Mouse (Mus musculus) forebrain, embryonic 13.5 days (tissue): Measurements from ENCODE around the gene Osmr. TPM values are rescaled to one million over a fixed set of nuclear protein-coding genes. Genes with fewer than 3 reads are reported as not detected.

Experiments used
- ATAC-seq: fragments of 200-750 bp; cut with Nextera tagmentation; 2 replicates; pipeline ENCODE4 v1.8.0; 2017
- H3K27ac ChIP-seq: fragments of 300-500 bp; sonication (generic); 2 replicates; pipeline ENCODE4 v1.5.1; 2015; ENCODE audit warnings: inconsistent platforms, mild to moderate bottlenecking, moderate library complexity
- H3K27me3 ChIP-seq: fragments of 300-500 bp; sonication (generic); 2 replicates; pipeline ENCODE4 v1.6.1; 2015; ENCODE audit warnings: mild to moderate bottlenecking, inconsistent platforms
- H3K36me3 ChIP-seq: fragments of 300-500 bp; sonication (generic); 2 replicates; pipeline ENCODE4 v1.6.1; 2015; ENCODE audit warnings: mild to moderate bottlenecking, inconsistent platforms; ENCODE audit not compliant: poor library complexity, severe bottlenecking
- H3K4me1 ChIP-seq: fragments of 300-500 bp; sonication (generic); 2 replicates; pipeline ENCODE4 v1.6.1; 2015; ENCODE audit warnings: inconsistent platforms
- H3K4me2 ChIP-seq: fragments of 300-500 bp; sonication (generic); 2 replicates; pipeline ENCODE4 v1.6.1; 2015; ENCODE audit warnings: inconsistent platforms, mild to moderate bottlenecking, moderate library complexity
- H3K4me3 ChIP-seq: fragments of 300-500 bp; sonication (generic); 2 replicates; pipeline ENCODE4 v1.5.1; 2015; ENCODE audit warnings: mild to moderate bottlenecking, inconsistent platforms
- H3K9ac ChIP-seq: fragments of 300-500 bp; sonication (generic); 2 replicates; pipeline ENCODE4 v1.6.1; 2015; ENCODE audit warnings: mild to moderate bottlenecking, inconsistent platforms
- H3K9me3 ChIP-seq: fragments of 300-500 bp; sonication (generic); replicated peaks from 2 replicates; pipeline ENCODE4 v1.6.1; 2016; ENCODE audit warnings: inconsistent platforms
- WGBS: fragments of 180-500 bp; shearing (Covaris S2); methylation state at CpG from one replicate; pipeline ENCODE4 v1.1.7; 2015; 5-methylcytosine and 5-hydroxymethylcytosine counted together
- polyA plus RNA-seq: library from polyadenylated mRNA; unstranded; fragments of >200 nt; fragmentation: Nextera tagmentation; extraction: Ambion mirVana; gene quantifications from 2 replicates; pipeline ENCODE4 v1.2.1, GENCODE M21; 2015

Osmr gene
- polyA plus RNA-seq, 1 experiment from 2014 or later = 0.75 TPM

DNA sequence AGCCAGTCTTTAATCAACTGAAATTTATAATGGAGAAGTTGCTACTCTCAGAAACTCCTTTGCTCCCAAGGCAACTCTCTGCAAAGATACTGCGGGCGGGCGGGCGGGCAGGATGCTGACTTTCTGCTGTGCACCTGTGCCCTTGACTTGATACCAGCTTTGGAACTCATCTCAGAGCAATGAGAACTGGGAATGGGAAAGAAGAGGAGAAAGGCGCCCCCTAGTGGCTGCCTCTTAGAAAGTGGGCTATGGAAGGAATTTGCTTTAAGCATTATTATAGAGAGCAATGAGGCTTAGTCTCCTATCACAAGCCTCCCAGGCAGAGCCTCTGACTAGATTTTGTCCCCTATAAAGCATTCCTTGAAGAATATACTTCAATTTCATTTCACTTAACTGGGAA, 9.0 kb upstream of the Osmr start:
- no peak for ATAC-seq
- no peaks in the 10 kb centered on the region for H3K4me1 ChIP-seq
- no peak overlapping the region for H3K4me2 ChIP-seq
- H3K9me3 ChIP-seq = no peaks in the 10 kb centered on the region
- H3K9ac ChIP-seq = no peak overlapping the region
- H3K27ac ChIP-seq = no peak overlapping the region
- no peaks in the 10 kb centered on the region for H3K36me3 ChIP-seq
- H3K27me3 ChIP-seq = no peaks in the 10 kb centered on the region
- WGBS = 62% methylated on average over 5 of the region's 5 CpGs
- H3K4me3 ChIP-seq = no peak overlapping the region

DNA sequence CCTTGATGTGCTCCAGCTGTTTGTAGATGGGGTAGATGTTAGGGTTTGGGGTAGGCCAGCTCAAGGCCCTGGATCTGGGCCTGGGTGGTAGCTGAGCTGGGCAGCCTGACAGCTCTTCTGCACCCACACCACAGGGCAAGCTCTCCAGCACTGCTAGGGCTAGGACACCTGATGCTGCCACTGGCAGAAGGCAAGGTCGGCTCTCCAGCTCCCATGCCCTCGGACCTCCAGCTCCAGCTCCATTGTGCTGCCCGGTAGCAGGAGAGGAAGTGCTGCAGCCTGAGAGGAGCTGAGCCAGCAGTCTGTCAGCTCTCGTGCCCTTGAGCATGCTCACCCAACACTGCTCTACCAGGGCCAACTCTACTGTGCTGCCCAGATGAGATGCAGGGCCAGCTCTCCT, 8.3 kb upstream of the Osmr start:
- ATAC-seq = no peak
- Histone ChIP-seq H3K27ac (no peak overlapping the region), H3K4me3 (no peak overlapping the region), H3K9ac (no peak overlapping the region), H3K9me3 (no peaks in the 10 kb centered on the region), H3K4me2 (no peak overlapping the region), H3K4me1 (no peaks in the 10 kb centered on the region), H3K27me3 (no peaks in the 10 kb centered on the region), H3K36me3 (no peaks in the 10 kb centered on the region)
- WGBS = 77% methylated on average over 4 of the region's 4 CpGs

DNA sequence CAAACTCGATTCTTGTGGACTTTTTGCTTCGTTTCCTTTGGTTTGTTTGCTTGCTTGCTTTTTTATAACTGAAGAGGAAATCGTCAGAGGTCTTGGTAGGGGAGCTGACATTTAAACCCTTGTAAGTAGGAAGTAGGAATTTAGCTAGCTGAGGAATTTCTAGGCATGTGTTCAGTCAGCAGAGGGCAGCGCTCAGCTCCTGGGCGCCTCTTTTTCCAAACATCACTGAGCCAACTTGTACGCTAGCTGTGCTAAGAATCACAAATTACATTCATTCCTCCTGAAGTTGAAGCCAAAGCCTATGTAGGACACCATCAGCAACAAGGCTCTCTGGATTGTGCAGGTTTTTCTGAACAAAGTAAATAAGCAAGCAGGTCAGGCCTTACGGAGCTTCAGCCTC, 7.4 kb upstream of the Osmr start:
- H3K4me2 ChIP-seq = no peak overlapping the region
- no peaks in the 10 kb centered on the region for H3K9me3 ChIP-seq
- H3K9ac ChIP-seq = no peak overlapping the region
- 40% methylated on average over 7 of the region's 7 CpGs for WGBS
- ATAC-seq = no peak
- no peak overlapping the region for H3K4me3 ChIP-seq
- no peaks in the 10 kb centered on the region for H3K36me3 ChIP-seq
- H3K27me3 ChIP-seq = no peaks in the 10 kb centered on the region
- no peak overlapping the region for H3K27ac ChIP-seq
- no peaks in the 10 kb centered on the region for H3K4me1 ChIP-seq

DNA sequence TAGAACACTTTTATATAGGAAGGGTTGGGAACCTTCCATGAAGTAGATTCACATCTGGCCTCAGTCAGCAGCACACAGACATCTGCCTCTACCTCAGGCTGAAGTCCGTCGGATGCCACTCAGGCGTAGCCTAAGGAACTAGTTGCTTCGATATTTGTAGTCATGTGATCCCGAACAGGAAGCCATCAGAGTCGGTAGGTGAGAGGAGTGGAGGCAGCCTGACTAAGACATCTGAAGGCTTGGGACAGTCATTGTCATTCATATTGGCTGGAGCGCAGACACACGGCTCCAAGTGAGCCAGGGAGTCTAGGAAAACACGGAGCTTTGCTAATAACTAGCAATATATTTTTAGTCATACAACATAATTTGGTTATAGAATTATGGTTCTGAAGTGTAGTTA, 6.4 kb upstream of the Osmr start:
- ATAC-seq = no peak
- no peaks in the 10 kb centered on the region for H3K36me3 ChIP-seq
- H3K4me3 ChIP-seq = no peak overlapping the region
- H3K27ac ChIP-seq = no peak overlapping the region
- 86% methylated on average over 9 of the region's 9 CpGs for WGBS
- no peaks in the 10 kb centered on the region for H3K9me3 ChIP-seq
- H3K27me3 ChIP-seq = peaks cover 9% of the 10 kb centered on the region; the same call in 1 of the 2 replicates
- no peaks in the 10 kb centered on the region for H3K4me1 ChIP-seq
- H3K9ac ChIP-seq = no peak overlapping the region
- H3K4me2 ChIP-seq = no peak overlapping the region

DNA sequence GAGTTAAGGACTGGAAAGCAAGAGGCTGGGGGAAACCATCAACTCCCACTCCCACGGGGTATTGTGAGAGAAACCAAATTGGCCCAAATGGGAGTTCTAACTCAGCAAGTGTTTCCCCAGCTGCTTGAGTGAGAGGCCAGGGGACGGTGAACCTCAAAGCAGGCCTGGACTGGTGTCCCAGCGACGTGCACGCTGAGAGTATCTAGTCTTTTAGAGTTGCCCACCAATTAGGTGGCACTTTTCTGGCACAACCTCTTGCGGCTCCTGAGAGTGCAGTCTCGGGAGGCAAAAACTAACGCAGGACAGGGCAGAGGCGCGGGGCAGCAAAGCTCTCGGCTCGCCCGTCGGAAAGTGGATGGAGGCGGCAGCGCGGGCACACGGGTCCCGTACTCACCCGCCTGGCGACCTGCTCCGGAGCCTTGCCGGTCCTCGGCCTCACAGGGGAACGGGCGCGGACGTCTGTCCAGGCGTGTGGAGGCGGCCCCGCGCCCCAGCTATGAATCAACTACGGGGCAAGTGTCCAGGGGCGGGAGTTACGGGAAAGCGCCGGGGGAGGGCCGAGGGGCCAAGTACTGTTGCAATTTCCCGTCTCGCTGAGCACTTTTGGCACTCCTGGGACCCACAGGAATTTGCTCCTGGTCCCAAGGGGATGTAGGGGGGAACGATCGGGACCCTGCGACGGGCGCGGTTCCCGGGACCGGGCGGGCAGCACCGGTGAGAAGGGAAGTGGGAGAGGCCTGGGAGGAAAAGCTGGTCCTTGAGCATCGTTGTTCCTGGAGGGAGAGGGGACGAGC, 765 bp downstream of the Osmr start:
- H3K9me3 ChIP-seq = no peaks in the 10 kb centered on the region
- H3K4me2 ChIP-seq = peak overlapping the region; percentile 72
- ATAC-seq = 0 out of 2 replicates have a peak, but pooled peaks have one; percentile 20
- H3K27me3 ChIP-seq = peaks cover 63% of the 10 kb centered on the region
- peak overlapping the region; percentile 45 for H3K4me3 ChIP-seq
- H3K36me3 ChIP-seq = no peaks in the 10 kb centered on the region
- no peak overlapping the region for H3K27ac ChIP-seq
- peaks cover 18% of the 10 kb centered on the region for H3K4me1 ChIP-seq
- peak overlapping the region; percentile 32; the same call in 1 of the 2 replicates for H3K9ac ChIP-seq
- WGBS = under 1% methylated on average over 52 of the region's 52 CpGs

DNA sequence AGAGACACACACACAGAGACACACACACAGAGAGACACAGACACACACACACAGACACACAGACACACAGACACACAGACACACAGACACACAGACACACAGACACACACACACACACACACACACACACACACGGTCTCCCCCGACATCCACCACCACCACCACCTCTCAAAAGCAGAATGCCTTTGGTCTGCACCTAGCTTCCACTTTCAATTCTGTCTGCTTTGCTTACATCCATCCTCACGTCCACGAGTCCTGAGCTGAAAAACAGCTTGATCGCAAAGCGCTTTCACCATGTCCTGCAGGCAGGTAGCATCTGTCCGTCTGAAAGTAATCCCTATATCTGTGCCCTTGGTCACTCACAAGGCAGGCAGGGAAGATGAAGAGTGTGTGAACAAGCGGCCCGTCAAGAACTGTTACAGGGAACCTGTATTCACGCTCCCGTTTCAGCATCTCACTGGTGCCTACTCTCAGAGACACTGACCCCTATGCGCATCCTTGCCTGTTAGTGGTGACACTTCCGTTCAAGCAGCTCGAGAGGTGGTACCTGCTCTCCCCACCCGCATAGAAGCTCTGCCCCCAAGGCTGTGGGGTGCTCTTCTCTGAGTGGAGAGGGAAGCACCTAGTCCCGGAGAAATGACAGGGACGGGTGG, 1.5 kb downstream of the Osmr start:
- no peak overlapping the region for H3K27ac ChIP-seq
- H3K9me3 ChIP-seq = no peaks in the 10 kb centered on the region
- peak; percentile 52; the same call in 1 of the 2 replicates for ATAC-seq
- peaks cover 18% of the 10 kb centered on the region for H3K4me1 ChIP-seq
- no peaks in the 10 kb centered on the region for H3K36me3 ChIP-seq
- peaks cover 66% of the 10 kb centered on the region for H3K27me3 ChIP-seq
- 0 out of 2 replicates have a peak overlapping the region, but pooled peaks have one; percentile 45 for H3K4me3 ChIP-seq
- H3K4me2 ChIP-seq = peak overlapping the region; percentile 72
- H3K9ac ChIP-seq = no peak overlapping the region
- 33% methylated on average over 17 of the region's 17 CpGs for WGBS

DNA sequence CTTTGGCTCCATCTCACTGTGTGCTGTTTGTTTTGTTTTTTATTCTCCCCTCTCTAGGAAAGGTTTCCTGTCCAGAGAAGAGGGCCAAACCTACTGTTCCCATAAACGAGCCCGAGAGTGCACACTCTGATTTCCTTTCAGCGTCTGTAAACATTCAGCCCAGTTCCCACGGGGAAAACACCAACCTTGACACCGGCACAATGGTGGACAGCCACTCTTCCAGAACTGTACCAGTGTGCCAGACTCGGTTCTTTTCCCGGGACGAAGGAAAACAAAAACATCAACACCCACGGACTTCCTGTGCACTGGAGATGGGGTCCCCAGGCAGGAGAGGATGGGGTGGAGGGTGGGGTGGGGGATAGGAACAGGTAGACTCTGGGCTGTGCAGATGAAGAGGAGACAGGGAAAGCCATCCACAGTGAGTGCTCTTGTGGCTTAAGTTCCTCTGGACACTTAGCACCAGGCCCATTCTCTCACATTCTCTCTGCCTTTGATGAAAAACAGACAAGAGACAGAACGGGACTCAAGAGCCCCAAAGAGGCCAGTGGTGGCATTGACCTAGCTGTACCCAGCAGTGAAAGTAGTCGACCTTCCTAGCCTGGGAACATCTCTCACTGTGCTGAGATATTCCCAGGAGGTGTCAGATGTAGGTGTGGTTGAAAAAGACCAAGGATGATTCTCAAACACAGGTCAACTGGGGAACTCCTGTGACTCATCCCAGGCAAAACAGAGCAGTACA, 3.0 kb downstream of the Osmr start:
- no peak overlapping the region for H3K4me3 ChIP-seq
- no peak overlapping the region for H3K27ac ChIP-seq
- no peaks in the 10 kb centered on the region for H3K9me3 ChIP-seq
- H3K36me3 ChIP-seq = no peaks in the 10 kb centered on the region
- ATAC-seq = no peak
- H3K4me1 ChIP-seq = peaks cover 18% of the 10 kb centered on the region
- no peak overlapping the region for H3K4me2 ChIP-seq
- no peak overlapping the region for H3K9ac ChIP-seq
- peaks cover 68% of the 10 kb centered on the region for H3K27me3 ChIP-seq
- WGBS = 76% methylated on average over 11 of the region's 11 CpGs

DNA sequence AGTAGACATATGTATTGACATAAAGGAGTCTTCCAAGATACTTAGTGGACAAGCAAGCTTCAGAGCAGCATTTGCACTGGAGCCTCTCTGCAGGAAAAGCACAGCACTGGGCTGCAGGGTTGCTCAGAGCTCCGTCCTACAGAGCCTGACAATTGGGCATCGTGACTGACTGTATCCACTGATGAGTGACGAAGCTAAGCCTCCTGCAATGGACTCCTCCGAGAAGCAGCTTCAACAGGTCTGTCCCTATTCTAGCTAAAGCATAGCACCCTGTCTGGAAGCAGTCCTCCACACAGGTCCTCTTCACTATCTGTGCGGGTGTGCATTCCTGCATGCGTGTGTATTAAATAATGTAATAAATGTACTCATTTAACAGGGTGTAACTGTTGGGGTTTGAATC, 7.9 kb downstream of the Osmr start:
- Histone ChIP-seq H3K27me3 (peaks cover 48% of the 10 kb centered on the region), H3K4me3 (no peak overlapping the region), H3K4me2 (no peak overlapping the region), H3K27ac (no peak overlapping the region), H3K4me1 (no peaks in the 10 kb centered on the region), H3K36me3 (no peaks in the 10 kb centered on the region), H3K9me3 (no peaks in the 10 kb centered on the region), H3K9ac (no peak overlapping the region)
- WGBS = 8% methylated on average over 6 of the region's 6 CpGs
- no peak for ATAC-seq

DNA sequence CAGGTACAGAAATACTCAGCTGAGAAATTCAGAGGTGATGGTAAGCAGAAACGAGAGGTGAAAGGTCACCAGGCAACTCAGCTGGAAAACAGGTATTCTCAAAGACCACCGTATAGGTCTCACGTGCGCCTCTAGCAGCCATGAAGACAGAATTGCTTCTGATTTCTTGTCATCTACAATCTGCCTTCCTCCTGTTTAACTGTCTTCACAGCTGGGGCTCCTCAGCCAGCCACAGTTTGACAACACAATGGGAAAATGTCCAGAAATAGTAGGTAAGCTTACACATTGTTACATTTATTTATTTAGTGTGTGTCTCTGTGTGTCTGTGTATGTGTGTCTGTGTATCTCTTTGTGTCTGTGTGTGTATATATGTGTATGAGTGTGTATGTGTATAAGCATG, 12.6 kb downstream of the Osmr start:
- 85% methylated on average over 4 of the region's 4 CpGs for WGBS
- Histone ChIP-seq H3K9ac (no peak overlapping the region), H3K4me1 (no peaks in the 10 kb centered on the region), H3K4me2 (no peak overlapping the region), H3K9me3 (no peaks in the 10 kb centered on the region), H3K27ac (no peak overlapping the region), H3K36me3 (no peaks in the 10 kb centered on the region), H3K4me3 (no peak overlapping the region), H3K27me3 (peaks cover 18% of the 10 kb centered on the region)
- ATAC-seq = no peak

DNA sequence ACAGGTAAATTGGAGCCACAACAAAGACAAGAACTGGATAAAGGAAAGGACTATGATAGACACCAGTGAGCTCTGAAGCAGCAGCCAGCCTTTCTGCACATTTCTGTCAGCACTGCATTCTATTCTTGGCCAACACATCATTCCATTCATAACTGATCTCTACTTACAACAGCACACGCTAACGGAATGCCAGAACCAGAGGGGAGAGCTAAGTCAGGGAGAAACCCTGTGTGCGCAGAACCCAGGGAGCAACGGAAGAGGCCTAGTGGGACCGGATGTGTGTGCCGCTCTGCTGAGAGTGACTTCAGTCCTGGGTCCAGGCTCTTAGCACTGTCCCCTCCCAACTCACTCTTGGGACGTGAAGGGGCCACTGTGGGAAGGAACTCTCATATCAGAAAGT, 13.2 kb downstream of the Osmr start:
- Histone ChIP-seq H3K9me3 (no peaks in the 10 kb centered on the region), H3K4me1 (no peaks in the 10 kb centered on the region), H3K36me3 (no peaks in the 10 kb centered on the region), H3K4me3 (no peak overlapping the region), H3K27me3 (peaks cover 15% of the 10 kb centered on the region), H3K27ac (no peak overlapping the region), H3K9ac (no peak overlapping the region), H3K4me2 (no peak overlapping the region)
- WGBS = 89% methylated on average over 7 of the region's 7 CpGs
- ATAC-seq = no peak

DNA sequence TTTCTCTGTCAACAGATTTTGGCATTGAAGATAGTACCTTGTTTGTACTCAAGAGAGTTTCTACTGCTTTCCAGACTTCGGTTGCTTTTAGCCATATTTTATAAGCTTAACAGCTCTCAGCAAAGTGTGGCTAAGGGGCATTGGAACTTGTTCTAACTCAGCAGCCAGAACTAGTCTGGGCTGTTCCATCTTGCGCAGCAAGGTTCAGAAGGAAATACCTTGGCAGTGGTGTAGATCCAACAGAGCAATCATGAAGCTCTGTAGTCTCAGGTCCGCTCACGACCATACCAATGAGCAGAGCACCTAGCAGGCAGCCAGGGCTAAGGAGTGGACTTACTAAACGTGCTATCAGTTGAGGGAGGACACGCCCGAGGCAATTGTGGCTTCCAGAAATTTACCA, 15.0 kb downstream of the Osmr start:
- no peak overlapping the region for H3K4me3 ChIP-seq
- no peaks in the 10 kb centered on the region for H3K36me3 ChIP-seq
- H3K9me3 ChIP-seq = no peaks in the 10 kb centered on the region
- 88% methylated on average over 7 of the region's 7 CpGs for WGBS
- H3K4me2 ChIP-seq = no peak overlapping the region
- H3K27me3 ChIP-seq = 0 out of 2 replicates have a peak, but pooled peaks cover 10% of the 10 kb centered on the region
- no peaks in the 10 kb centered on the region for H3K4me1 ChIP-seq
- no peak for ATAC-seq
- no peak overlapping the region for H3K9ac ChIP-seq
- no peak overlapping the region for H3K27ac ChIP-seq

DNA sequence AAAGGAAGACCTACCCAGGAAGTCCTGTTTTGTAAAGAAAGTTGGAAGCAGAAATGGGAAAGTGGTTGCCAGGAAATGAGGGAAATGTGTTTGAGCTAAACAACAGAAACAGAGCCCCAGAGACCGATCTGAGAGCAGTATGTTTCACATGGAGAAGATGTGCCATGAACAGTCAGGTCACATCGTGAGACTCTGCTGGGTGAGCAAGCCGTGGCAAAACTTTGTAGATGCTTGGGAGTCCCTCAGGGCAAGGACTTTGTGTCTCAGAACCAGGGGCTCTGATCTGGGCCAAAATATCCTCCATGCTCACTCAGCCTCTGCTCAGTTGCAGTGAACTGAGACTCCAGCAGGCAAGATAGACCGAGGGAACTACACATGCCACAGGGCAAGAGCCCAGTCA, 15.9 kb downstream of the Osmr start:
- 0 out of 2 replicates have a peak, but pooled peaks cover 4% of the 10 kb centered on the region for H3K27me3 ChIP-seq
- no peak overlapping the region for H3K27ac ChIP-seq
- no peaks in the 10 kb centered on the region for H3K36me3 ChIP-seq
- H3K9ac ChIP-seq = no peak overlapping the region
- no peak overlapping the region for H3K4me3 ChIP-seq
- WGBS = 89% methylated on average over 4 of the region's 4 CpGs
- no peak overlapping the region for H3K4me2 ChIP-seq
- no peak for ATAC-seq
- H3K4me1 ChIP-seq = no peaks in the 10 kb centered on the region
- no peaks in the 10 kb centered on the region for H3K9me3 ChIP-seq
